Mouse (Mus musculus) lung, postnatal 14 days (tissue): ENCODE results near the gene Sfmbt1.
A peak's percentile ranks its signal among the peaks of the same experiment; 100 is the strongest.

ENCODE experiments used
- DNase-seq: peaks from one replicate; pipeline ENCODE4 v3.0.0; 2021

Gene Sfmbt1

GRCm38 (mm10) chr14:30714799-30715617, at the start of gene Sfmbt1:
TSS of gene Sfmbt1 (plus strand) at chr14:30714849.
- DNase-seq, result peak; percentile 48

- peak; percentile 60 for DNase-seq
Measured at GRCm38 (mm10) chr14:30666061-30666460, 48.6 kb upstream of the Sfmbt1 start.

- no peak for DNase-seq
Measured at GRCm38 (mm10) chr14:30666604-30667003, 48.0 kb upstream of the Sfmbt1 start.

- DNase-seq, result no peak
Measured at GRCm38 (mm10) chr14:30670161-30670560, 44.5 kb upstream of the Sfmbt1 start.

- no peak for DNase-seq
Measured at GRCm38 (mm10) chr14:30671095-30671985, 43.3 kb upstream of the Sfmbt1 start.

GRCm38 (mm10) chr14:30671986-30672312, 42.7 kb upstream of the Sfmbt1 start:
- peak; percentile 93 for DNase-seq

- DNase-seq, result peak; percentile 57
Measured at GRCm38 (mm10) chr14:30674947-30675346, 39.7 kb upstream of the Sfmbt1 start.

- DNase-seq, result no peak
Measured at GRCm38 (mm10) chr14:30682131-30682530, 32.5 kb upstream of the Sfmbt1 start.

- no peak for DNase-seq
Measured at GRCm38 (mm10) chr14:30690685-30691084, 24.0 kb upstream of the Sfmbt1 start.

GRCm38 (mm10) chr14:30692439-30692838, 22.2 kb upstream of the Sfmbt1 start:
- DNase-seq, result no peak

- DNase-seq, result no peak
Measured at GRCm38 (mm10) chr14:30694786-30695185, 19.9 kb upstream of the Sfmbt1 start.

- peak; percentile 81 for DNase-seq
Measured at GRCm38 (mm10) chr14:30695609-30696008, 19.0 kb upstream of the Sfmbt1 start.

- DNase-seq, result no peak
Measured at GRCm38 (mm10) chr14:30697407-30698052, 17.1 kb upstream of the Sfmbt1 start.

- DNase-seq, result peak; percentile 70
Measured at GRCm38 (mm10) chr14:30699656-30700055, 15.0 kb upstream of the Sfmbt1 start.

GRCm38 (mm10) chr14:30702512-30702911, 12.1 kb upstream of the Sfmbt1 start:
- DNase-seq, result no peak

- no peak for DNase-seq
Measured at GRCm38 (mm10) chr14:30703079-30703478, 11.6 kb upstream of the Sfmbt1 start.

- DNase-seq, result no peak
Measured at GRCm38 (mm10) chr14:30704098-30704855, 10.4 kb upstream of the Sfmbt1 start.

GRCm38 (mm10) chr14:30711892-30712291, 2.8 kb upstream of the Sfmbt1 start:
- no peak for DNase-seq

GRCm38 (mm10) chr14:30713769-30714168, 880 bp upstream of the Sfmbt1 start:
- DNase-seq, result no peak

- DNase-seq, result peak; percentile 79
Measured at GRCm38 (mm10) chr14:30715618-30716050, 985 bp downstream of the Sfmbt1 start.

- peak; percentile 57 for DNase-seq
Measured at GRCm38 (mm10) chr14:30716051-30716952, 1.7 kb downstream of the Sfmbt1 start.

- DNase-seq, result no peak
Measured at GRCm38 (mm10) chr14:30716953-30717285, 2.3 kb downstream of the Sfmbt1 start.
